Mouse (Mus musculus) ES-Bruce4 (cell line): ENCODE measurements around the gene Cebpz. TPM values are rescaled to one million over a fixed set of nuclear protein-coding genes. Genes with fewer than 3 reads are reported as not detected.

Experiments used
- H3K27ac ChIP-seq: 2 replicates; pipeline ENCODE4 v1.5.1; 2012; ENCODE audit warnings: low read length, inconsistent platforms; ENCODE audit not compliant: insufficient read depth
- H3K27me3 ChIP-seq: 2 replicates; pipeline ENCODE4 v1.6.1; 2012; ENCODE audit warnings: mild to moderate bottlenecking, low read length, inconsistent platforms; ENCODE audit not compliant: control insufficient read depth, poor library complexity, insufficient read depth, severe bottlenecking
- H3K36me3 ChIP-seq: 2 replicates; pipeline ENCODE4 v1.6.1; 2012; ENCODE audit warnings: inconsistent platforms, mild to moderate bottlenecking, low read length, moderate library complexity; ENCODE audit not compliant: control insufficient read depth, poor library complexity, insufficient read depth, severe bottlenecking
- H3K4me1 ChIP-seq: one replicate; pipeline ENCODE4 v1.8.1; 2011; ENCODE audit warnings: low read length; ENCODE audit not compliant: control insufficient read depth, insufficient read depth
- H3K4me3 ChIP-seq: 2 replicates; pipeline ENCODE4 v1.5.1; 2011; ENCODE audit warnings: low read depth, mild to moderate bottlenecking, low read length
- H3K9ac ChIP-seq: 2 replicates; pipeline ENCODE4 v1.6.1; 2012; ENCODE audit warnings: low read depth, mild to moderate bottlenecking, inconsistent platforms; ENCODE audit not compliant: poor library complexity, severe bottlenecking
- H3K9me3 ChIP-seq: replicated peaks from 2 replicates; pipeline ENCODE4 v1.6.1; 2012; ENCODE audit warnings: mild to moderate bottlenecking, low read length, inconsistent platforms; ENCODE audit not compliant: control insufficient read depth, poor library complexity, insufficient read depth, severe bottlenecking
- CTCF ChIP-seq: IDR thresholded peaks from one replicate; pipeline ENCODE4 v1.8.1; 2011; ENCODE audit warnings: low read depth, low read length
- EP300 ChIP-seq: IDR thresholded peaks from 2 replicates; pipeline ENCODE4 v1.6.1; 2011; ENCODE audit warnings: low read depth, low read length; ENCODE audit not compliant: insufficient read depth
- POLR2A ChIP-seq: IDR thresholded peaks from one replicate; pipeline ENCODE4 v1.8.1; 2011; ENCODE audit warnings: low read length; ENCODE audit not compliant: insufficient read depth
- polyA plus RNA-seq: library from polyadenylated mRNA; stranded (reverse); fragments of >200 nt; gene quantifications from 2 replicates; pipeline ENCODE4 v1.2.4, GENCODE M21; 2011; ENCODE audit warnings: low read depth; ENCODE audit not compliant: missing spikeins, insufficient read depth, insufficient read length

The Cebpz gene
- polyA plus RNA-seq, 1 experiment: 124 TPM

DNA sequence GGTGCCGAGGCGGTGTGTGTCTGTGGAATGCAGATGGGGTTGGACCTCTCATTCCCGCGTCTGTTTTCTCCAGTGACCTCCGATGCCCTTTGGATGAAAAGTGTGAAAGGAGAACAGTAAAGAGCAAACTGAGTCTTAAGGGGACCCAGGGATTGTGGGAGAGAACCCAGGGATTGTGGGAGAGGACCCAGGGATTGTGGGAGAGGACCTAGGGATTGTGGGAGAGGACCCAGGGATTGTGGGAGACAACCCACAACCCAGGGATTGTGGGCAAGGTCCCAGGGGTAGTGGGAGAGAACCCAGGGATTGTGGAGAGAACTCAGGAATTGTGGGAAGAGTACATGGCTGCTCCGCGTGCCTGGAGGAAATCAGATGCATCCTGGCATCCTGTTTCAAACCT, 41.9 kb downstream of the Cebpz start:
- H3K36me3 ChIP-seq: no peaks in the 10 kb centered on the region
- no peaks in the 10 kb centered on the region for H3K27me3 ChIP-seq
- TF ChIP-seq EP300: no peak
- peak; percentile 15 for TF ChIP-seq POLR2A
- TF ChIP-seq CTCF: no peak
- peak overlapping the region; percentile 73 for H3K9ac ChIP-seq
- no peaks in the 10 kb centered on the region for H3K4me1 ChIP-seq
- H3K27ac ChIP-seq: no peak overlapping the region
- no peaks in the 10 kb centered on the region for H3K9me3 ChIP-seq
- peak overlapping the region; percentile 93 for H3K4me3 ChIP-seq

DNA sequence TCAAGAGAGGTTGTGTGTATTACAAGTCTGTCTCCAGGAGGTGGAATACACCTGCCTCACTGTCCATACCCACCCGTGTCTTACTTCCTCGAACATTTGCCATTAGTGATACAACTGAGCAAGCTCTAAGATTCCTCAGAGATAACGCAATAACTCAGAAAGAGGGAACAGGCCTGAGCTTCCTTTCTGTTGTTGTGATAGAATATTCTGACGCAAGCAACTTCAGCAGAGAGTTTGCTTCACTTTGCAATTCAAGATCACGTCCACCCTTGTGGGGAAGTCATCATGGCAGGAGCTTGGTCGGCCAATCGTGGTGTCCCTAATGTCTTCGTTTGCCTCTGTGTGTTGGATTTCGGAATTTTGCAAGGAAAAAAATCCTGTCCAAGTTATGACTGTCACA, 45.8 kb downstream of the Cebpz start:
- no peaks in the 10 kb centered on the region for H3K36me3 ChIP-seq
- no peak overlapping the region for H3K9ac ChIP-seq
- TF ChIP-seq CTCF: no peak
- TF ChIP-seq POLR2A: no peak
- TF ChIP-seq EP300: no peak
- H3K4me3 ChIP-seq: no peak overlapping the region
- no peak overlapping the region for H3K27ac ChIP-seq
- no peaks in the 10 kb centered on the region for H3K9me3 ChIP-seq
- H3K27me3 ChIP-seq: no peaks in the 10 kb centered on the region
- no peaks in the 10 kb centered on the region for H3K4me1 ChIP-seq

DNA sequence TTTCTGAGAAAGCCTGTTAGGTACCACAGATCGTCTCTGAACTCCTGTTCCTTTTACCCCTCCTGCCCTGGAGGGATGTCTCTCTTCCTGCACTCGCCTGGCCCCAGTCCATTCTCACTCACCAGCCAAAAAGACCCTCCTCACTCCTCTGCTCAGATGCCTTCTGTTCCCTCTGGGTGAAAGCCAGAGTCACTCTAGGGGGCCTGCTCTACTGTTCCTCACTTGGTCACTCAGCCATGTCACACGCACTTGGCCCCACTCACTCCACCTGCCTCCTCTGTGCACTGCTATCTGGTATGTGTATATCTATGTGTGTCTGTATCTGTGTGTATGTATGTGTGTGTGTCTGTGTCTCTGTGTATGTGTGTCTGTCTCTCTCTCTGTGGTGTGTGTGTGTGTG, 47.7 kb downstream of the Cebpz start:
- no peaks in the 10 kb centered on the region for H3K27me3 ChIP-seq
- H3K9ac ChIP-seq: no peak overlapping the region
- H3K9me3 ChIP-seq: no peaks in the 10 kb centered on the region
- no peak overlapping the region for H3K27ac ChIP-seq
- TF ChIP-seq POLR2A (no peak), CTCF (no peak), EP300 (no peak)
- no peaks in the 10 kb centered on the region for H3K4me1 ChIP-seq
- H3K36me3 ChIP-seq: no peaks in the 10 kb centered on the region
- H3K4me3 ChIP-seq: no peak overlapping the region

DNA sequence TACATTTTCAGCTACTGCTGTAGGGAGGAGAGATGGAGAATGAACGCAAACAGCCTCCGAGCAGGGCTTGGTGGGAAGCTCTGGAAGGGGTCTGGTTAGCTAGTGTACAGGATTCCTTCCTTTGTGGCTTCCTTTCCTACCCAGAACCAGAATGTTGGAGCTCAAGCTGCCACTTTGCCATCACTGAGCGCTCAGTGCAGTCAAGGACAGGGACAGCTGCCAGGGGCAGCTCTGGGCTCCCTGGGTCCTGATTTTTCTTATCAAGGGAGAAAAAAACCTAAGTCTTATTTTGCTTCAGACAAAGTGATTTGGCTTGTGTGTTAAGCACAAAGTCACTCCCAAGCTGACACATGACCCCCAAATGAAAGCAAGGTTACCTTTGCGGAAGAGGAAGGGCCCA, 48.3 kb downstream of the Cebpz start:
- H3K27me3 ChIP-seq: no peaks in the 10 kb centered on the region
- no peaks in the 10 kb centered on the region for H3K4me1 ChIP-seq
- TF ChIP-seq CTCF (no peak), EP300 (no peak), POLR2A (no peak)

DNA sequence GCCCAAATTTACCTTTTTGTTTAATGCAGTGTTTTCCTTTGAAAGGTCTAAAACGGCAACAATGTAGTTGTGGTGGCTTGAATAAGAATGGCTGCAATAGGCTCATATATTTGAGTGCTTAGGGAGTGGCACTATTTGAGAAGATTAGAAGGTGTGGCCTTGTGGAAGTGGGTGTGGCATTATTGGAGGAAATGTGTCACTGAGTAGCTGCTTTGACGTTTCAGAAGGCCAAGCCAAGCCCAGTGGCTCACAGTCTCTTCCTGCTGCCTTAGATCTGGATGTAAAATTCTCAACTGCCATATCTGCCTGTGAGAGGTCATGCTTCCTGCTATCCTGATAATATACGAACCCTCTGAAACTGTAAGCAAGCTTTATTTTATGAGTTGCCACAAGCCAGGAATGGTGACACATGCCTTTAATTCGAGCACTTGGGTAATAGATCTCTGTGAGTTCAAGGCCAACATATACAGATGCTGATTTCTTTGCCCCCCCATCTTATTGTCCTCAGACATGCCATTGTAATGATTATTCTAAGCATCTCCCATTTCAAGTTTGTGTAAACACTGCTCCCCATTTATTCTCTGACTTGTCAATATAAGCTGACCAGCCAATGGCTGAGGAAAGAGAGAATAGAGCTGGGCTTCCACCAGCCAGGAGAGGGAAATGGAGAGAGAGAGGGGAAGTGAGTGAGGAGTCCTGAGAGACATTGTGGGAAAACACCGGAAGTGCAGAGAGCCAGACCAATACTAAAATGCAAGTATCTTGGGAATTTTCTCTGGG, 51.4 kb downstream of the Cebpz start:
- Histone ChIP-seq H3K9ac (no peak overlapping the region), H3K4me3 (no peak overlapping the region), H3K27me3 (no peaks in the 10 kb centered on the region), H3K36me3 (no peaks in the 10 kb centered on the region), H3K9me3 (no peaks in the 10 kb centered on the region), H3K4me1 (peaks cover 2% of the 10 kb centered on the region), H3K27ac (no peak overlapping the region)
- no peak for TF ChIP-seq EP300
- TF ChIP-seq CTCF: no peak
- TF ChIP-seq POLR2A: no peak

More for the DNA sequence above, 48.3 kb downstream of the Cebpz start:
- H3K9ac ChIP-seq: no peak overlapping the region
- no peaks in the 10 kb centered on the region for H3K36me3 ChIP-seq
- H3K27ac ChIP-seq: no peak overlapping the region
- H3K4me3 ChIP-seq: no peak overlapping the region
- no peaks in the 10 kb centered on the region for H3K9me3 ChIP-seq

DNA sequence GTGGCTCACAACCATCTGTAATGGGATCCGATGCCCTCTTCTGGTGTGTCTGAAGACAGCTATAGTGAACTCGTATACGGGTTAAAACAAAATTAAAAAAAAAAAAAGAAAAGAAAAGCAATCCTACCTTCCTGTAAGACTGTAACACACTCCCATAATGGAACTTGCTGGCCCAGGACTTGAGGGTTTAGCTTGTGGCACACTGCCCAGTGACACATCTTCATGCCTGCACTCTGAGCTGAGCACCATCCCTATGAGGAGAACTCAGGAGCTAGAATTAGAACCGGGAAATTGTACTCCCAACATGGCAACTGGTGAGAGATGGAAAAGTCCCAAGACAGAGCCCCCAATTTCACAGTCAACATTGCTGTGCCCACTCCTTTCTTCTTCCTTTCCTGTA, 53.6 kb downstream of the Cebpz start:
- H3K4me3 ChIP-seq: no peak overlapping the region

More for the DNA sequence above, 53.6 kb downstream of the Cebpz start:
- H3K9me3 ChIP-seq: no peaks in the 10 kb centered on the region
- TF ChIP-seq EP300: no peak
- TF ChIP-seq CTCF: no peak
- TF ChIP-seq POLR2A: no peak
- peaks cover 2% of the 10 kb centered on the region for H3K4me1 ChIP-seq
- no peaks in the 10 kb centered on the region for H3K36me3 ChIP-seq
- no peak overlapping the region for H3K27ac ChIP-seq
- H3K27me3 ChIP-seq: no peaks in the 10 kb centered on the region
- peak overlapping the region; percentile 44 for H3K9ac ChIP-seq
